Comparison of ENCODE assay signal across 8 mouse cellular contexts in the genomic region with DNA sequence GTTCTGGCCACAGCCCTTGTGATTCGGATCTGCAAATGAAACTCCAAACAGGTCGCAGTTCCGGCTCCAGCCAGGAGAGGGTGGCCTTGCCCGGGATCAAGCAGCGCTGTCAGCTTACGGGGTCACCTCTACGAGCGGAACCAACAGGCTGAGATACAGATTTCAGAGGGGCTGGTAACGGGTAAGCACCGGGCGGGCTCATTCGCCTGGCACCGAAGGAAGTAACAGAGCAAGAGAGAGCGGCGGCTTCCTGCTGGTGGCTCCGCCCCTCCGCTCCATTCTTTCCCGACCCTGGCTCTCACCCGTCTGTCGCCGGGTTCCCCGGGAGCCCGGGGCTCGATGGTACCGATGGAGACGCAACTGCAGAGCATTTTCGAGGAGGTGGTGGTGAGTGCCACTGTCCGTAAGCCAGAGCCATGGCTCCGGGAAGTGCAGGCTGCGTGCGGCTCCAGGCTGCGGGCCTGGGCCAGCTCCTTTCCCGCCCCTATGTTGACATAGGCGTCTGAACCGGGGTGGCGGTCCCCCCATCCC. TPM values are rescaled to one million over a fixed set of nuclear protein-coding genes. Genes with fewer than 3 reads are reported as not detected.
A peak's percentile ranks its signal among the peaks of the same experiment; 100 is the strongest.
DNase-seq lines count a peak whose midpoint lies in the region; ATAC-seq and TF ChIP-seq lines count a peak whose summit lies in the region.

A gene (plus strand): TSS at position 227 of the 531 bp plus-strand sequence.

- H3K36me3 ChIP-seq in E14TG2a.4 (ENCODE audit: insufficient read depth, low read length), result peaks cover 31% of the 10 kb centered on the region
- H3K36me3 ChIP-seq in forebrain, embryonic 12.5 days (replicated peaks), result peaks cover 29% of the 10 kb centered on the region
- peaks cover 27% of the 10 kb centered on the region for H3K36me3 ChIP-seq in heart, postnatal 0 days (replicated peaks; ENCODE audit: control insufficient read depth, insufficient read depth, low read length)
- peaks cover 10% of the 10 kb centered on the region for H3K36me3 ChIP-seq in liver, embryonic 16.5 days (ENCODE audit: control insufficient read depth, insufficient read depth)
- peaks cover 32% of the 10 kb centered on the region for H3K36me3 ChIP-seq in neural tube, embryonic 13.5 days
- H3K36me3 ChIP-seq in testis, adult 2 months (ENCODE audit: control insufficient read depth, insufficient read depth, low read length), result no peaks in the 10 kb centered on the region

- peak; percentile 99 for ATAC-seq in forebrain, embryonic 12.5 days (ENCODE audit: low FRiP score)
- ATAC-seq in heart, postnatal 0 days (ENCODE audit: insufficient read depth, low read depth), result peak; percentile 100
- peak; percentile 100 for ATAC-seq in liver, embryonic 16.5 days (ENCODE audit: low read depth)
- peak; percentile 100 for ATAC-seq in neural tube, embryonic 13.5 days (ENCODE audit: low read depth)

- peak; percentile 97 for DNase-seq in c-Kit-positive CD71-positive TER-119-positive erythroid progenitor cells, embryonic 14.5 days (ENCODE audit: low spot score)
- DNase-seq in heart, postnatal 0 days (ENCODE audit: low spot score), result peak; percentile 95
- DNase-seq in kidney, postnatal 4 days, result peak; percentile 98 to 99

- peak within 1 kb of the TSS; percentile 88 for H3K9ac ChIP-seq in forebrain, embryonic 12.5 days
- H3K9ac ChIP-seq in heart, postnatal 0 days (replicated peaks; ENCODE audit: low read depth, low read length), result peak within 1 kb of the TSS; percentile 82
- H3K9ac ChIP-seq in liver, embryonic 16.5 days (ENCODE audit: low read depth, low read length), result peak within 1 kb of the TSS; percentile 93
- peak within 1 kb of the TSS; percentile 91 for H3K9ac ChIP-seq in neural tube, embryonic 13.5 days

- TF ChIP-seq EP300 in heart, postnatal 0 days (IDR thresholded peaks at IDR 0.05; ENCODE audit: low read depth), result no peak

- H3K4me3 ChIP-seq in E14TG2a.4 (replicated peaks; ENCODE audit: low read length), result peak within 1 kb of the TSS; percentile 99
- peak within 1 kb of the TSS; percentile 81 for H3K4me3 ChIP-seq in forebrain, embryonic 12.5 days (replicated peaks)
- H3K4me3 ChIP-seq in heart, postnatal 0 days (ENCODE audit: low read depth, low read length), result peak within 1 kb of the TSS; percentile 90
- peak within 1 kb of the TSS; percentile 83 for H3K4me3 ChIP-seq in liver, embryonic 16.5 days (ENCODE audit: low read depth, low read length)
- peak within 1 kb of the TSS; percentile 92 for H3K4me3 ChIP-seq in neural tube, embryonic 13.5 days
- H3K4me3 ChIP-seq in testis, adult 2 months (ENCODE audit: control insufficient read depth, low read depth, low read length), result peak within 1 kb of the TSS; percentile 97

- 0 out of 2 replicates have a peak within 1 kb of the TSS, but pooled peaks have one; percentile 53 for H3K27ac ChIP-seq in forebrain, embryonic 12.5 days
- peak within 1 kb of the TSS; percentile 46 for H3K27ac ChIP-seq in heart, postnatal 0 days (ENCODE audit: low read depth)
- peak within 1 kb of the TSS; percentile 60 for H3K27ac ChIP-seq in liver, embryonic 16.5 days (ENCODE audit: low read length)
- peak within 1 kb of the TSS; percentile 67; the same call in 1 of the 2 replicates for H3K27ac ChIP-seq in neural tube, embryonic 13.5 days (replicated peaks)
- peak within 1 kb of the TSS; percentile 63 for H3K27ac ChIP-seq in testis, adult 2 months (ENCODE audit: control insufficient read depth, insufficient read depth, low read depth, low read length)

- peak; percentile 78; the same call in 1 of the 2 replicates for TF ChIP-seq POLR2A in testis, adult 2 months (IDR thresholded peaks at IDR 0.05; ENCODE audit: control insufficient read depth, low read depth, low read length)

- peaks cover 34% of the 10 kb centered on the region for H3K4me1 ChIP-seq in E14TG2a.4 (replicated peaks; ENCODE audit: low read depth, low read length)
- H3K4me1 ChIP-seq in forebrain, embryonic 12.5 days, result peaks cover 4% of the 10 kb centered on the region; the same call in 1 of the 2 replicates
- H3K4me1 ChIP-seq in heart, postnatal 0 days (ENCODE audit: control insufficient read depth, insufficient read depth), result no peaks in the 10 kb centered on the region
- H3K4me1 ChIP-seq in liver, embryonic 16.5 days (ENCODE audit: control insufficient read depth, low read depth, low read length), result peaks cover 2% of the 10 kb centered on the region; the same call in 1 of the 2 replicates
- H3K4me1 ChIP-seq in neural tube, embryonic 13.5 days (replicated peaks), result peaks cover 3% of the 10 kb centered on the region
- peaks cover 2% of the 10 kb centered on the region; the same call in 1 of the 2 replicates for H3K4me1 ChIP-seq in testis, adult 2 months (ENCODE audit: control insufficient read depth, insufficient read depth, low read length)

- TF ChIP-seq CTCF in E14TG2a.4 (conservative IDR thresholded peaks at IDR 0.05; ENCODE audit: low read length), result peak; percentile 85
- peak; percentile 90 for TF ChIP-seq CTCF in heart, postnatal 0 days (IDR thresholded peaks at IDR 0.05; ENCODE audit: low read depth)
- TF ChIP-seq CTCF in testis, adult 2 months (IDR thresholded peaks at IDR 0.05; ENCODE audit: control insufficient read depth, insufficient read depth, insufficient replicate concordance, low read depth, low read length), result peak; percentile 85

- H3K9me3 ChIP-seq in E14TG2a.4 (ENCODE audit: low read length), result no peaks in the 10 kb centered on the region
- no peaks in the 10 kb centered on the region for H3K9me3 ChIP-seq in forebrain, embryonic 12.5 days
- H3K9me3 ChIP-seq in heart, postnatal 0 days (replicated peaks; ENCODE audit: control insufficient read depth, low read length), result no peaks in the 10 kb centered on the region
- no peaks in the 10 kb centered on the region for H3K9me3 ChIP-seq in liver, embryonic 16.5 days (replicated peaks; ENCODE audit: control insufficient read depth, low read length)
- H3K9me3 ChIP-seq in neural tube, embryonic 13.5 days, result no peaks in the 10 kb centered on the region

- under 1% methylated on average over 36 of the region's 36 CpGs for WGBS in forebrain, embryonic 12.5 days
- WGBS in heart, postnatal 0 days, result under 1% methylated on average over 36 of the region's 36 CpGs
- WGBS in liver, embryonic 16.5 days (ENCODE audit: insufficient replicate concordance), result under 1% methylated on average over 36 of the region's 36 CpGs
- under 1% methylated on average over 36 of the region's 36 CpGs for WGBS in neural tube, embryonic 13.5 days

- H3K4me2 ChIP-seq in forebrain, embryonic 12.5 days, result peak within 1 kb of the TSS; percentile 59
- H3K4me2 ChIP-seq in heart, postnatal 0 days (ENCODE audit: low read depth, low read length), result peak within 1 kb of the TSS; percentile 77
- peak within 1 kb of the TSS; percentile 70 for H3K4me2 ChIP-seq in liver, embryonic 16.5 days (ENCODE audit: low read depth, low read length)
- H3K4me2 ChIP-seq in neural tube, embryonic 13.5 days, result peak within 1 kb of the TSS; percentile 64

- H3K27me3 ChIP-seq in E14TG2a.4 (ENCODE audit: insufficient read depth, low read length), result no peaks in the 10 kb centered on the region
- no peaks in the 10 kb centered on the region for H3K27me3 ChIP-seq in forebrain, embryonic 12.5 days
- no peaks in the 10 kb centered on the region for H3K27me3 ChIP-seq in heart, postnatal 0 days (ENCODE audit: control insufficient read depth, insufficient read depth, low read length)
- H3K27me3 ChIP-seq in liver, embryonic 16.5 days (ENCODE audit: control insufficient read depth, insufficient read depth, low read depth, low read length), result no peaks in the 10 kb centered on the region
- H3K27me3 ChIP-seq in neural tube, embryonic 13.5 days, result no peaks in the 10 kb centered on the region
- H3K27me3 ChIP-seq in testis, adult 2 months (ENCODE audit: control insufficient read depth, insufficient read depth, low read length), result no peaks in the 10 kb centered on the region

RNA-seq across cellular contexts. Expression of the gene that starts here (rescaled TPM):
- polyA plus RNA-seq in forebrain, embryonic 12.5 days (2016; fragmentation: Nextera tagmentation; extraction: Ambion mirVana), result 35.2 and 36.8 TPM in 2 replicates
- 11.5 and 35.0 TPM in 2 replicates for total RNA-seq in heart, postnatal 0 days (2014; rRNA removed; ENCODE audit: low replicate concordance)
- polyA plus RNA-seq in heart, postnatal 0 days (2015; fragmentation: Nextera tagmentation; extraction: Ambion mirVana), result 6.2 and 7.1 TPM in 2 replicates
- 6.0 and 6.3 TPM in 2 replicates for polyA plus RNA-seq in liver, embryonic 16.5 days (2015; fragmentation: Nextera tagmentation; extraction: Ambion mirVana)
- 25.0 and 27.4 TPM in 2 replicates for polyA plus RNA-seq in neural tube, embryonic 13.5 days (2015; fragmentation: Nextera tagmentation; extraction: Ambion mirVana)
- 19.5 and 22.4 TPM in 2 replicates for polyA plus RNA-seq in testis, adult 2 months (2012; rRNA removed)

Comparison
In these comparisons a context has a peak if more than half of its experiments do, and no peak if none do; other contexts are left out.
1. Peak in every context shown above with its lines: DNase-seq, ATAC-seq, H3K4me3 ChIP-seq and H3K27ac ChIP-seq.